Mouse (Mus musculus): ENCODE data around the gene Gm45021. TPM values are rescaled to one million over a fixed set of nuclear protein-coding genes. Genes with fewer than 3 reads are reported as not detected.

Gm45021 gene
- total and polyA plus RNA-seq, 3 experiments, result not detected

DNA sequence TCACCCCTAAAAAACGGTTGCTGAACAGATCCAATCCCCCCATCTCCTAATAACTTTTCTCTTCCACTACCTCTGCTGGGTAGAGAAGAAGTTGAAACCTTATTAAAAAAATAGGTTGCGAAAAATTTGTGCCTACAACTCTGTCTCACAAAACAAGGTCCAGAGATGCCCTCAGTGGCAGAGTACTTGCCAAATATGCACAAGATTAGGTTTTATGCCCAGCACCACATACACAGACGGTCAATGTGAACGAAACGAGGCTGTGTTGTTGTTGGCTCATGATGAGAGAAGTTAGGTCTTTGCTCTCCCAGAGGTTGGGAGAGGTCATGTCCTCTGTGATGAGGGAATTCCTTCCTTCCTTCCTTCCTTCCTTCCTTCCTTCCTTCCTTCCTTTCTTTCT lies 44.2 kb upstream of the Gm45021 start:
- no peaks in the 10 kb centered on the region for H3K36me3 ChIP-seq (replicated peaks in 1 of 2; ENCODE audit: control insufficient read depth in 1 of 2, insufficient read depth in 1 of 2, low read length in 1 of 2)
- no peaks in the 10 kb centered on the region for H3K4me1 ChIP-seq (ENCODE audit: control insufficient read depth in 1 of 2, insufficient read depth in 2 of 2)
- in situ Hi-C loops (cut with MboI; ENCODE audit: low pct_ligation_motif_present, low pct_unique_long_range_greater_than_20kb, low sequenced_read_pairs), result loop anchor here (25.0 kb wide), 1 partner anchor 358 kb away; no protein-coding TSS in a partner anchor
- TF ChIP-seq MYC (IDR thresholded peaks at IDR 0.05; ENCODE audit: low read depth, low read length), result no peak
- no peak for TF ChIP-seq MAX (IDR thresholded peaks at IDR 0.05; ENCODE audit: low read length)
- TF ChIP-seq MAFK (IDR thresholded peaks at IDR 0.05; ENCODE audit: insufficient replicate concordance, low read length), result no peak
- TF ChIP-seq JUND (conservative IDR thresholded peaks at IDR 0.05; ENCODE audit: low read depth, low read length), result no peak
- no peak for TF ChIP-seq RCOR1 (conservative IDR thresholded peaks at IDR 0.05; ENCODE audit: low read depth, low read length)
- no peak for TF ChIP-seq SIN3A (IDR thresholded peaks at IDR 0.05; ENCODE audit: low read length)
- no peak for TF ChIP-seq HCFC1 (IDR thresholded peaks at IDR 0.05; ENCODE audit: low read depth, low read length)
- H3K9me3 ChIP-seq (replicated peaks; ENCODE audit: low read length), result no peaks in the 10 kb centered on the region
- no peaks in the 10 kb centered on the region for H3K79me2 ChIP-seq (replicated peaks; ENCODE audit: control insufficient read depth, extremely low read depth, insufficient read depth, poor library complexity, severe bottlenecking)
- dilution Hi-C loops (cut with MboI; ENCODE audit: extremely low pct_ligation_motif_present, extremely low pct_unique_long_range_greater_than_20kb, low sequenced_read_pairs), result no loop called here
- H3K4me2 ChIP-seq (ENCODE audit: insufficient read depth, low read depth, poor library complexity, severe bottlenecking), result no peak overlapping the region
- no peak overlapping the region for H3K9ac ChIP-seq (ENCODE audit: insufficient read depth, low read depth)
- DNase-seq (ENCODE audit: extremely low read depth), result no peak
- no peak overlapping the region for H3K4me3 ChIP-seq (replicated peaks in 1 of 3; ENCODE audit: low read depth in 2 of 3, low read length in 2 of 3, poor library complexity in 1 of 3)
- no peak overlapping the region for H3K27ac ChIP-seq (ENCODE audit: insufficient read depth, low read depth)
- H3K27me3 ChIP-seq (replicated peaks), result peaks cover 40% of the 10 kb centered on the region

DNA sequence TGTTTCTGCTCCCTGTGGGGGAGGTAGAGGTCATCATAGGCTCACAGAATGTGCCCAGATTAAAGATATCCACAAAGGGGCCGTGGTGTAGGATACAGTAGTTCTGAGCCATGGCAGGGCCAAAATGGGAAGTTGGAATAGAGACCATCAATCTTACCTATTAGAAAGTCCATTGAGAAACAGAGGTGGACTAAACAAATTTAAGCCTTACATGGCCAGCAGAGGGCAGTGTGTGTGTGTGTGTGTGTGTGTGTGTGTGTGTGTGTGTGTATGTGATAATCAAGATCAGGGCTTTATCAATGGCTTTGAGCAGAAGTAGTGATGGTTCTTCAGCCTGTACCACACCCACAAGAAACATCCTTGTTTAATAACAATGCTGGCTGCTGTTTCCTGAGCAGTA lies 43.1 kb upstream of the Gm45021 start:
- Histone ChIP-seq H3K4me2 (ENCODE audit: insufficient read depth, low read depth, poor library complexity, severe bottlenecking) (no peak overlapping the region), H3K9ac (ENCODE audit: insufficient read depth, low read depth) (no peak overlapping the region), H3K27ac (ENCODE audit: insufficient read depth, low read depth) (no peak overlapping the region), H3K4me3 (replicated peaks in 1 of 3; ENCODE audit: low read depth in 2 of 3, low read length in 2 of 3, poor library complexity in 1 of 3) (no peak overlapping the region), H3K4me1 (ENCODE audit: control insufficient read depth in 1 of 2, insufficient read depth in 2 of 2) (no peaks in the 10 kb centered on the region), H3K36me3 (replicated peaks in 1 of 2; ENCODE audit: control insufficient read depth in 1 of 2, insufficient read depth in 1 of 2, low read length in 1 of 2) (no peaks in the 10 kb centered on the region), H3K79me2 (replicated peaks; ENCODE audit: control insufficient read depth, extremely low read depth, insufficient read depth, poor library complexity, severe bottlenecking) (no peaks in the 10 kb centered on the region), H3K9me3 (replicated peaks; ENCODE audit: low read length) (no peaks in the 10 kb centered on the region), H3K27me3 (replicated peaks) (peaks cover 50% of the 10 kb centered on the region)
- peak; percentile 41 for DNase-seq (ENCODE audit: extremely low read depth)
- in situ Hi-C loops (cut with MboI; ENCODE audit: low pct_ligation_motif_present, low pct_unique_long_range_greater_than_20kb, low sequenced_read_pairs) (loop anchor here (25.0 kb wide), 1 partner anchor 359 kb away; no protein-coding TSS in a partner anchor), dilution Hi-C loops (cut with MboI; ENCODE audit: extremely low pct_ligation_motif_present, extremely low pct_unique_long_range_greater_than_20kb, low sequenced_read_pairs) (no loop called here)
- TF ChIP-seq SMC3 (IDR thresholded peaks at IDR 0.05; ENCODE audit: low read depth, low read length), result peak; percentile 75
- peak; percentile 37 for TF ChIP-seq ZNF384 (IDR thresholded peaks at IDR 0.05; ENCODE audit: low read depth, low read length)
- TF ChIP-seq MAX (IDR thresholded peaks at IDR 0.05; ENCODE audit: low read length), result no peak
- no peak for TF ChIP-seq MYC (IDR thresholded peaks at IDR 0.05; ENCODE audit: low read depth, low read length)
- TF ChIP-seq ETS1 (conservative IDR thresholded peaks at IDR 0.05; ENCODE audit: low read depth, low read length), result no peak
- peak; percentile 46 for TF ChIP-seq RAD21 (IDR thresholded peaks at IDR 0.05; ENCODE audit: low read depth, low read length)
- TF ChIP-seq CTCF (conservative IDR thresholded peaks at IDR 0.05 in 1 of 2, IDR thresholded peaks at IDR 0.05 in 1 of 2; ENCODE audit: low read depth in 2 of 2, low read length in 2 of 2), result peak in 1 of 2 experiments; percentile 75; a peak in 2 of 4 replicates

DNA sequence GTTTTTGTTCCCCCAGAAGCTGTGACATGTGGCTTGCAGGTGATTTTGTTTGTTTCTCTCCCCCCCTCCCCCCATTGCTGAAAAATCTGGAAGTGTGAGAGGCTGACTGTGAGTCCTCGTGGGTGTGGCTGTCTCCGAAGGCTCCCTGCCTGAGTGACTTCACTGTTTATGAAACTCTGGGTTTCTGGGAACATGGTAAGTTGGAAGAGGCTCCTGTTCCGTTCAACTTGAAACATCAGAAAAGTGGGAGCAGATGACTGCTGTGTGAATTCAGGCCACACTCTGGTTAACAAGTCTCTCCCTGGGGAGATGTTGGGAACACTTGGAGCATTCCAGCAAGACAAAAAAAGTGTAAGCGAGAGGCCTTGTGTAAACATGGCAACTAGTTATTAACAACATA lies 42.6 kb upstream of the Gm45021 start:
- in situ Hi-C loops (cut with MboI; ENCODE audit: low pct_ligation_motif_present, low pct_unique_long_range_greater_than_20kb, low sequenced_read_pairs) (loop anchor here (25.0 kb wide), 1 partner anchor 360 kb away; no protein-coding TSS in a partner anchor), dilution Hi-C loops (cut with MboI; ENCODE audit: extremely low pct_ligation_motif_present, extremely low pct_unique_long_range_greater_than_20kb, low sequenced_read_pairs) (no loop called here)
- Histone ChIP-seq H3K4me1 (ENCODE audit: control insufficient read depth in 1 of 2, insufficient read depth in 2 of 2) (no peaks in the 10 kb centered on the region), H3K4me3 (replicated peaks in 1 of 3; ENCODE audit: low read depth in 2 of 3, low read length in 2 of 3, poor library complexity in 1 of 3) (no peak overlapping the region), H3K27ac (ENCODE audit: insufficient read depth, low read depth) (no peak overlapping the region), H3K9me3 (replicated peaks; ENCODE audit: low read length) (no peaks in the 10 kb centered on the region), H3K9ac (ENCODE audit: insufficient read depth, low read depth) (no peak overlapping the region), H3K36me3 (replicated peaks in 1 of 2; ENCODE audit: control insufficient read depth in 1 of 2, insufficient read depth in 1 of 2, low read length in 1 of 2) (no peaks in the 10 kb centered on the region), H3K79me2 (replicated peaks; ENCODE audit: control insufficient read depth, extremely low read depth, insufficient read depth, poor library complexity, severe bottlenecking) (no peaks in the 10 kb centered on the region), H3K27me3 (replicated peaks) (peaks cover 54% of the 10 kb centered on the region), H3K4me2 (ENCODE audit: insufficient read depth, low read depth, poor library complexity, severe bottlenecking) (no peak overlapping the region)
- DNase-seq (ENCODE audit: extremely low read depth), result no peak
- TF ChIP-seq RAD21 (IDR thresholded peaks at IDR 0.05; ENCODE audit: low read depth, low read length) (no peak), USF1 (IDR thresholded peaks at IDR 0.05; ENCODE audit: low read depth, low read length) (no peak), NRF1 (IDR thresholded peaks at IDR 0.05; ENCODE audit: low read depth, low read length) (no peak), POLR2AphosphoS2 (IDR thresholded peaks at IDR 0.05; ENCODE audit: low read depth, low read length) (no peak), TCF12 (IDR thresholded peaks at IDR 0.05; ENCODE audit: low read depth, low read length) (no peak), ZKSCAN1 (IDR thresholded peaks at IDR 0.05; ENCODE audit: borderline replicate concordance, low read depth, low read length) (no peak), ZC3H11A (IDR thresholded peaks at IDR 0.05; ENCODE audit: low read depth, low read length) (no peak), GABPA (IDR thresholded peaks at IDR 0.05; ENCODE audit: insufficient replicate concordance, low read depth, low read length) (no peak), EP300 (IDR thresholded peaks at IDR 0.05; ENCODE audit: low read length) (no peak), BHLHE40 (IDR thresholded peaks at IDR 0.05; ENCODE audit: low read depth, low read length) (no peak), MEF2A (IDR thresholded peaks at IDR 0.05; ENCODE audit: borderline replicate concordance, low read depth, low read length) (no peak), CTCF (conservative IDR thresholded peaks at IDR 0.05 in 1 of 2, IDR thresholded peaks at IDR 0.05 in 1 of 2; ENCODE audit: low read depth in 2 of 2, low read length in 2 of 2) (no peak), HCFC1 (IDR thresholded peaks at IDR 0.05; ENCODE audit: low read depth, low read length) (no peak), ETS1 (conservative IDR thresholded peaks at IDR 0.05; ENCODE audit: low read depth, low read length) (no peak)
